Mouse (Mus musculus): ENCODE data around the gene Jpt2. TPM values are rescaled to one million over a fixed set of nuclear protein-coding genes. Genes with fewer than 3 reads are reported as not detected.

Jpt2 gene
- polyA plus RNA-seq, 1 experiment: 62.9 TPM

GRCm38 (mm10) chr17:24902671-24903474 is 57.6 kb downstream of the Jpt2 start:
- TF ChIP-seq POLR2A (IDR thresholded peaks at IDR 0.05; ENCODE audit: borderline replicate concordance, extremely low read depth, insufficient read depth, insufficient read length, poor library complexity, severe bottlenecking): no peak
- peak; percentile 40; the same call in 1 of the 2 replicates for TF ChIP-seq CTCF (IDR thresholded peaks at IDR 0.05; ENCODE audit: borderline replicate concordance, extremely low read depth, insufficient read depth, insufficient read length)
- no peak for DNase-seq (ENCODE audit: low read depth)

GRCm38 (mm10) chr17:24902124-24902523 is 58.4 kb downstream of the Jpt2 start:
- DNase-seq (ENCODE audit: low read depth): no peak
- no peak for TF ChIP-seq POLR2A (IDR thresholded peaks at IDR 0.05; ENCODE audit: borderline replicate concordance, extremely low read depth, insufficient read depth, insufficient read length, poor library complexity, severe bottlenecking)
- TF ChIP-seq CTCF (IDR thresholded peaks at IDR 0.05; ENCODE audit: borderline replicate concordance, extremely low read depth, insufficient read depth, insufficient read length): no peak

GRCm38 (mm10) chr17:24900014-24900413 is 60.5 kb downstream of the Jpt2 start:
- no peak for TF ChIP-seq CTCF (IDR thresholded peaks at IDR 0.05; ENCODE audit: borderline replicate concordance, extremely low read depth, insufficient read depth, insufficient read length)
- TF ChIP-seq POLR2A (IDR thresholded peaks at IDR 0.05; ENCODE audit: borderline replicate concordance, extremely low read depth, insufficient read depth, insufficient read length, poor library complexity, severe bottlenecking): no peak
- DNase-seq (ENCODE audit: low read depth): no peak

GRCm38 (mm10) chr17:24899153-24899552 is 61.3 kb downstream of the Jpt2 start:
- no peak for TF ChIP-seq POLR2A (IDR thresholded peaks at IDR 0.05; ENCODE audit: borderline replicate concordance, extremely low read depth, insufficient read depth, insufficient read length, poor library complexity, severe bottlenecking)
- no peak for TF ChIP-seq CTCF (IDR thresholded peaks at IDR 0.05; ENCODE audit: borderline replicate concordance, extremely low read depth, insufficient read depth, insufficient read length)
- DNase-seq (ENCODE audit: low read depth): no peak

- DNase-seq (ENCODE audit: low read depth): no peak
- TF ChIP-seq POLR2A (IDR thresholded peaks at IDR 0.05; ENCODE audit: borderline replicate concordance, extremely low read depth, insufficient read depth, insufficient read length, poor library complexity, severe bottlenecking): no peak
These were observed 62.2 kb downstream of the Jpt2 start for GRCm38 (mm10) chr17:24898041-24898854.

GRCm38 (mm10) chr17:24897600-24897999 is 62.9 kb downstream of the Jpt2 start:
- DNase-seq (ENCODE audit: low read depth): no peak
- no peak for TF ChIP-seq CTCF (IDR thresholded peaks at IDR 0.05; ENCODE audit: borderline replicate concordance, extremely low read depth, insufficient read depth, insufficient read length)
- no peak for TF ChIP-seq POLR2A (IDR thresholded peaks at IDR 0.05; ENCODE audit: borderline replicate concordance, extremely low read depth, insufficient read depth, insufficient read length, poor library complexity, severe bottlenecking)

GRCm38 (mm10) chr17:24896993-24897269 is 63.6 kb downstream of the Jpt2 start:
- no peak for DNase-seq (ENCODE audit: low read depth)
- no peak for TF ChIP-seq CTCF (IDR thresholded peaks at IDR 0.05; ENCODE audit: borderline replicate concordance, extremely low read depth, insufficient read depth, insufficient read length)

GRCm38 (mm10) chr17:24896241-24896992 is 64.1 kb downstream of the Jpt2 start, which contains the start of gene Nme3:
Nme3 (plus strand) TSS chr17:24896500.
- peak; percentile 84 for DNase-seq (ENCODE audit: low read depth)
- TF ChIP-seq POLR2A (IDR thresholded peaks at IDR 0.05; ENCODE audit: borderline replicate concordance, extremely low read depth, insufficient read depth, insufficient read length, poor library complexity, severe bottlenecking): no peak
- TF ChIP-seq CTCF (IDR thresholded peaks at IDR 0.05; ENCODE audit: borderline replicate concordance, extremely low read depth, insufficient read depth, insufficient read length): peak; percentile 13; the same call in 1 of the 2 replicates

- DNase-seq (ENCODE audit: low read depth): no peak
- TF ChIP-seq CTCF (IDR thresholded peaks at IDR 0.05; ENCODE audit: borderline replicate concordance, extremely low read depth, insufficient read depth, insufficient read length) (no peak), POLR2A (IDR thresholded peaks at IDR 0.05; ENCODE audit: borderline replicate concordance, extremely low read depth, insufficient read depth, insufficient read length, poor library complexity, severe bottlenecking) (no peak)
These were observed 64.8 kb downstream of the Jpt2 start for GRCm38 (mm10) chr17:24895571-24896240.

GRCm38 (mm10) chr17:24894995-24895547 is 65.4 kb downstream of the Jpt2 start, which contains the start of the genes Eme2 and Mrps34:
Eme2 (minus strand) TSS chr17:24895087.
Mrps34 (plus strand) TSS chr17:24895116.
- peak; percentile 26; the same call in 1 of the 2 replicates for TF ChIP-seq POLR2A (IDR thresholded peaks at IDR 0.05; ENCODE audit: borderline replicate concordance, extremely low read depth, insufficient read depth, insufficient read length, poor library complexity, severe bottlenecking)
- TF ChIP-seq CTCF (IDR thresholded peaks at IDR 0.05; ENCODE audit: borderline replicate concordance, extremely low read depth, insufficient read depth, insufficient read length): no peak
- peak; percentile 96 for DNase-seq (ENCODE audit: low read depth)

Measured in brain, embryonic 14.5 days (tissue).